Mouse (Mus musculus): Measurements from ENCODE around the gene Kcng1. TPM values are rescaled to one million over a fixed set of nuclear protein-coding genes. Genes with fewer than 3 reads are reported as not detected.
A peak's percentile ranks its signal among the peaks of the same experiment; 100 is the strongest.

The Kcng1 gene
- polyA plus RNA-seq, 1 experiment from 2014 or later: 8.4 TPM

DNA sequence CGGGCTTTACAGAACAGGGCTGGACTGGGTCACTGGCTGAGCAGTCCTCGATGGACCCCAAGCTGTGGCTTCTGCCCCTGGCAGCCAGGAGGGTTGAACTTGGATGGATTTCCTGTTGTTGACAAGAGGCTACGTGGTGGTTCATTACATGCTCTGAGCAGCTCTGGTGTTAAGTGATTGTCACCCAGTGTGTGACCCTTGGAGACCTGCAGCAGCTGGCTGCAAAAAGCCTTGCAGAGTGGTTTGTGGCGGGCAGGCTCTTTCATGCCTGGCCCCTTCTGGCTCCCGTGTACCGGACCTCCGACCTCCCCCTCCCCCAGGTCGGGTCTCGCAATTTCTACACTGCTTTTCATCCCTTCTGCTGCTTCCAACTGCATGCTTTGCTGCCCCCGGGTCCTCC, 10.5 kb upstream of the Kcng1 start:
- Histone ChIP-seq H3K27ac (no peak overlapping the region), H3K4me3 (replicated peaks) (no peak overlapping the region), H3K36me3 (no peaks in the 10 kb centered on the region), H3K4me1 (replicated peaks) (peaks cover 8% of the 10 kb centered on the region; the same call in 1 of the 2 replicates), H3K9me3 (no peaks in the 10 kb centered on the region; the same call in 1 of the 2 replicates), H3K27me3 (replicated peaks) (no peaks in the 10 kb centered on the region), H3K4me2 (replicated peaks) (peak overlapping the region; percentile 14; the same call in 1 of the 2 replicates), H3K9ac (no peak overlapping the region)
- WGBS: 17% methylated on average over 10 of the region's 10 CpGs
- ATAC-seq: no peak

GRCm38 (mm10) chr2:168289851-168290250, 8.3 kb upstream of the Kcng1 start:
- no peak overlapping the region for H3K9ac ChIP-seq
- H3K4me1 ChIP-seq (replicated peaks): peaks cover 12% of the 10 kb centered on the region
- H3K9me3 ChIP-seq: no peaks in the 10 kb centered on the region; the same call in 1 of the 2 replicates
- no peak overlapping the region for H3K4me2 ChIP-seq (replicated peaks)
- 68% methylated on average over 2 of the region's 2 CpGs for WGBS
- no peak for ATAC-seq
- no peak overlapping the region for H3K27ac ChIP-seq
- H3K36me3 ChIP-seq: no peaks in the 10 kb centered on the region
- H3K4me3 ChIP-seq (replicated peaks): no peak overlapping the region
- H3K27me3 ChIP-seq (replicated peaks): no peaks in the 10 kb centered on the region

DNA sequence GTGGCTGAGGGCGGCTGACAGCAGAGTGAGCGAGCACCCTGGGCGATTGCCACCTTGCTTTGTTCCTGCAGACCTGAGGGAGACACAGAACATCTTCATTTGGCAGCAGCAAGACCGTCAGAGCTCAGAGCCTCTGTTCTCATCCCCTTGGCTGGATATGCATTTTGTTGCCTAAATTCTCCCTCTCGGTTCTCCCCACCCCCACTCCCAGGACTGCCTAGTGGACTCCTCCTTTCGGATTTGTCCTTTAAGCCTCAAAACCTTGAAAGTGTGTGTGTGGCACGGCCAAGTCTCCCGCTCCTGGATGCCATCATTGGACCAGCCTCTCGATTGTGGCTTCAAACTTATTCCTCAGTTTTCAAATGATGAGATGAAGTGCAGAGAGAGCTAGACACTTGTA, 7.5 kb upstream of the Kcng1 start:
- Histone ChIP-seq H3K27me3 (replicated peaks) (no peaks in the 10 kb centered on the region), H3K4me3 (replicated peaks) (no peak overlapping the region), H3K4me1 (replicated peaks) (peaks cover 12% of the 10 kb centered on the region), H3K36me3 (no peaks in the 10 kb centered on the region), H3K27ac (no peak overlapping the region), H3K4me2 (replicated peaks) (peak overlapping the region; percentile 28; the same call in 1 of the 2 replicates), H3K9me3 (no peaks in the 10 kb centered on the region; the same call in 1 of the 2 replicates), H3K9ac (no peak overlapping the region)
- ATAC-seq: no peak
- WGBS: 49% methylated on average over 9 of the region's 9 CpGs

- Histone ChIP-seq H3K9ac (no peak overlapping the region), H3K9me3 (no peaks in the 10 kb centered on the region; the same call in 1 of the 2 replicates), H3K4me2 (replicated peaks) (no peak overlapping the region), H3K36me3 (no peaks in the 10 kb centered on the region), H3K4me3 (replicated peaks) (no peak overlapping the region), H3K27me3 (replicated peaks) (peaks cover 8% of the 10 kb centered on the region; the same call in 1 of the 2 replicates), H3K4me1 (replicated peaks) (peaks cover 6% of the 10 kb centered on the region), H3K27ac (no peak overlapping the region)
- peak; percentile 61 for ATAC-seq
- 22% methylated on average over 3 of the region's 3 CpGs for WGBS
These were observed 5.5 kb upstream of the Kcng1 start for GRCm38 (mm10) chr2:168286987-168287386.

DNA sequence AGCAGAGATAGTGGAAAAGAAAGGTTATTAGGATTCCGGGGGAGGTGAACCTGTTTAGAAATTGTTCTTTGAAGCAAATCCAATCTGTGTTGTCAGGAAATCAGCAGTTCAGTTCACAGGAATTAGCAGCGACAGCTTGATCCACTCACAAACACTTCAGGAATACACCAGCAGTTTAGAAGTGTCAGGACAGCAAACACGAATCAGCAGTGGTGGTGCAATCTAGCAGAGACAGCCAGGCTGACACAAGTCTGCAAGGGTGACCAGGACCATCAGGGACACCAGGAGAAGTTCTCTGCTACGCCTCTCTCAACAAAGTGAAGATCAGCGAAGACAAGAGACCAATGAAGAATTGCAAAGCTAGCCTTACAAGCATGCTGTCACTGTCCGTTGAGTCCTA, 3.6 kb upstream of the Kcng1 start:
- no peak overlapping the region for H3K27ac ChIP-seq
- ATAC-seq: no peak
- no peak overlapping the region for H3K4me3 ChIP-seq (replicated peaks)
- WGBS: 81% methylated on average over 6 of the region's 6 CpGs
- H3K4me2 ChIP-seq (replicated peaks): no peak overlapping the region
- peaks cover 15% of the 10 kb centered on the region for H3K4me1 ChIP-seq (replicated peaks)
- H3K9ac ChIP-seq: no peak overlapping the region
- no peaks in the 10 kb centered on the region for H3K9me3 ChIP-seq
- H3K36me3 ChIP-seq: no peaks in the 10 kb centered on the region
- H3K27me3 ChIP-seq (replicated peaks): peaks cover 25% of the 10 kb centered on the region

DNA sequence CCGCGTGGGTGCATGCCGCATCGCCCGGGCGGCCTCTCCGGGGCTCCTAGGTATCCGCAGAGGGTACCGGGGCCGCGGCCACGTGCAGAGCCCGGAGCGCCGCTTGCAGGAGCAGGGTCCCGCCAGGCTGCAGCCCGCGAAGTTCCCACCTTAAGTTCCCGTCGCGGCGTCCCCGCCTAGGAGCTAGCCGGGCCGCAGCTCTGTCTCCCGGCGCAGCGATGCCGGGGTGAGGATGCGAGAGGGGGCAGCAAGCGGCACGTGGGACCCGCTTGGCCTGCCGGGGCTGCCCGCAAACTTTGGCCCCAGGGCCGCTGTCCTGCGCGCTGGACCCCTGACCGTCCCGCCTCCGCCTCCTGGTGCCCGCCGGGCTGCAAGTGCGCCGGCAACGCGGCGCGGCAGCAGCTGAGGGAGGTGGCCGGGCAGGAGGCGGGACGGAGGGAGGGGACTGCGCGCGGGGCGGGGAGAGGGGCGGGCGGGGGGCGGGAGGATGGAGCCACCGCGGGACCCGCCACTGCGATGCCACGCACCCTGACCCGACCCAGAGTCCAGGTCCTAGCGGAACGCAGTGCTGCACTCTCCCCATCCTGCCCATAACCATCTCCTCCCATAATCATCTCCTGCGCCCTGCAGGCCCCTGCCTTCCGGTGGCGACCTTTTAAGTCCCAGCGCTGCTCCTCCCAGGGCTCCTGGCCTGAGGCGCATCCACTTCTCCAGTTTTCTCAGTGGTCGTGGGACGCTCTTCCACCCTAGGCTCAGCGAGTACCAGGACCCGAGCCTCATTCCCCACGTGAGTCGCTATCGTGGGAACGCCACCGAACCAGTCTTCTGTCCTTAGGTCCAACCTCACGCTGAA, 581 bp downstream of the Kcng1 start:
- H3K4me2 ChIP-seq (replicated peaks): peak overlapping the region; percentile 98
- no peaks in the 10 kb centered on the region for H3K9me3 ChIP-seq
- H3K4me1 ChIP-seq (replicated peaks): peaks cover 14% of the 10 kb centered on the region
- peak overlapping the region; percentile 59 for H3K4me3 ChIP-seq (replicated peaks)
- 1% methylated on average over 80 of the region's 82 CpGs for WGBS
- peak; percentile 86 for ATAC-seq
- H3K36me3 ChIP-seq: no peaks in the 10 kb centered on the region
- peak overlapping the region; percentile 50 for H3K9ac ChIP-seq
- peaks cover 51% of the 10 kb centered on the region for H3K27me3 ChIP-seq (replicated peaks)
- H3K27ac ChIP-seq: no peak overlapping the region

- Histone ChIP-seq H3K27me3 (replicated peaks) (peaks cover 24% of the 10 kb centered on the region), H3K4me1 (replicated peaks) (0 out of 2 replicates have a peak, but pooled peaks cover 9% of the 10 kb centered on the region), H3K4me3 (replicated peaks) (no peak overlapping the region), H3K36me3 (no peaks in the 10 kb centered on the region), H3K27ac (no peak overlapping the region), H3K4me2 (replicated peaks) (no peak overlapping the region), H3K9ac (no peak overlapping the region), H3K9me3 (no peaks in the 10 kb centered on the region)
- 10% methylated on average over 11 of the region's 11 CpGs for WGBS
- ATAC-seq: no peak
These were observed 7.1 kb downstream of the Kcng1 start for GRCm38 (mm10) chr2:168274374-168274935.

DNA sequence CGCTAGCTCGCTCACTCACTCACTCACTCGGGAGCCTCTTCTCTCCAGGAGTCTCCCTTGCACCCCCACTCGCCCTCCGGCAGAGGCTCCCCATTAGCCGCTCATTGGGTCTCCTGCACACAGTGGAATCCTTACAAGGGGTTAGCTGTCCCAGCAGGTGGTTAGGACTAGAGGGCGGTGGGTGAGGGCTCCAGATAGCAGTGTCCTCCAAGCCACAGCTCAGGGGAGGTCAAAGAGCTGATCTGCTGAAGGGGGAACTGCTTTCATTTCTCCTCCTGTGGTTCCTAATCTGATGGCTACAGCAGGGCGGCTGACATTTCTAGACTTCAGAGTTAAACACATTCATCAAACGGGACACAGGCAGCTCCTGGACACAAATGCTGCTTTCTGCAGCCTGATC, 8.1 kb downstream of the Kcng1 start:
- Histone ChIP-seq H3K4me2 (replicated peaks) (peak overlapping the region; percentile 15; the same call in 1 of the 2 replicates), H3K27me3 (replicated peaks) (peaks cover 16% of the 10 kb centered on the region), H3K36me3 (no peaks in the 10 kb centered on the region), H3K9me3 (no peaks in the 10 kb centered on the region), H3K9ac (no peak overlapping the region), H3K27ac (no peak overlapping the region), H3K4me1 (replicated peaks) (0 out of 2 replicates have a peak, but pooled peaks cover 9% of the 10 kb centered on the region), H3K4me3 (replicated peaks) (no peak overlapping the region)
- ATAC-seq: no peak
- 40% methylated on average over 9 of the region's 9 CpGs for WGBS

DNA sequence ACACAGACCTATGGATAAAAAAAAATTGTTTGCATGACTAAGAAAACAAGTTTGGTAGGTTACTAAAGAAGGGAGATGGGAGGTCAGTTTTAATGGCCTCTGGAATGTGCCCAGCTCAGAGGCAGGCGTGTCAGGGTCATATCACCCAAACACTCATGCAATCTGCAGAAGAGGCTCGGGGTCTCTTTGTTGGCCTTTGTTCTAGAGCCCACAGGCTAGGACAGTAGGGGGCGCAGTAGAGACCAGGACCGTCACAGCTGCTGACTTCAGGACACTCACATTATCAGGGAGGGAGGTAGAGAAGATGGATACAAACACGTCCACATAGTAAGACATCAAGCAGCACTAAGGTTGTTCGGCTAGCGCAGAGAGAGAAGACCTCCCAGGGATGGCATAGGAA, 13.5 kb downstream of the Kcng1 start:
- Histone ChIP-seq H3K27ac (no peak overlapping the region), H3K4me2 (replicated peaks) (peak overlapping the region; percentile 40), H3K4me1 (replicated peaks) (no peaks in the 10 kb centered on the region), H3K9ac (no peak overlapping the region), H3K9me3 (no peaks in the 10 kb centered on the region), H3K4me3 (replicated peaks) (no peak overlapping the region), H3K36me3 (no peaks in the 10 kb centered on the region), H3K27me3 (replicated peaks) (peaks cover under 1% of the 10 kb centered on the region; the same call in 1 of the 2 replicates)
- WGBS: 36% methylated on average over 7 of the region's 7 CpGs
- no peak for ATAC-seq

DNA sequence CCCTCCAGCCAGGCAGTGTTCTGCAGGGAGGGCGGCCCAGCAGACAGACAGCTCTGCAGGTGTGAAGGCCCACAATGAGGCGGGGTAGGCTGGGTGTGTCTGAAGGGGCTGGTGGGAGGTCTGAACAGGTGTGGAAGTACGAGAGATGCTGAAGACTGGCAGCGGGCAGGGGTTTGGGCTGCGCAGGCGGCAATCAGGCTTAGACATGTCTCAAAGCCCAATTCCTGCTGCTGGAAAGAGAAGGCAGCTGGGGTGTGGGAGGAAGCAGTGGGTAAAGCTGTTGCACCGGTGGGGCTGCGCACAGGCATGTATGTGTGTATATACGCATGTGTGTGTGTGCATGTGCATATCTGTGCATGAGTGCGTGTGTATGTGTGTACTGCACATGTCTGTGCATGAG, 20.6 kb downstream of the Kcng1 start:
- H3K27ac ChIP-seq: no peak overlapping the region
- WGBS: 88% methylated on average over 10 of the region's 10 CpGs
- ATAC-seq: no peak
- H3K4me3 ChIP-seq (replicated peaks): no peak overlapping the region
- H3K9ac ChIP-seq: no peak overlapping the region
- H3K4me1 ChIP-seq (replicated peaks): peaks cover 7% of the 10 kb centered on the region; the same call in 1 of the 2 replicates
- no peaks in the 10 kb centered on the region for H3K9me3 ChIP-seq
- no peaks in the 10 kb centered on the region for H3K36me3 ChIP-seq
- no peak overlapping the region for H3K4me2 ChIP-seq (replicated peaks)
- peaks cover 6% of the 10 kb centered on the region; the same call in 1 of the 2 replicates for H3K27me3 ChIP-seq (replicated peaks)

DNA sequence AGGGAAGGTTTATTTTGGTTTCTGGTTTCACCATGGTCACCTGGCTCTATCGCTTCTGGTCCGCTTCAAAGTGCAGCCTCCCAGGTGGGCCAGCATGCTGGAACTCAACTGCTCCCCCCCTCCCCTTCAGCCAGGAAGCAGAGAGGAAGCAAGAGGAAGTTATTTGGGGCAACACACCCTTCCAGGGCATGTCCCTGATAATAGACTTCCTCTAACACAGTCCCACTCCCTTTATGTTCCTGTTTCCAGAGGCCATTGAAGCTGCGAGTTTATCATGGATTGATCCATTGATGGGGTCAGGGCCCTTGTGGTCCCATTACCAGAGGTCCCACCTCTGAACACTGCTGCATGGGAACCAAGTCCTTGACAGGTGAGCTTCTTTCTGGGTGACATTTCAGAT, 21.4 kb downstream of the Kcng1 start:
- ATAC-seq: no peak
- Histone ChIP-seq H3K4me3 (replicated peaks) (no peak overlapping the region), H3K36me3 (no peaks in the 10 kb centered on the region), H3K9ac (no peak overlapping the region), H3K27ac (no peak overlapping the region), H3K9me3 (no peaks in the 10 kb centered on the region), H3K4me2 (replicated peaks) (no peak overlapping the region), H3K27me3 (replicated peaks) (peaks cover 6% of the 10 kb centered on the region; the same call in 1 of the 2 replicates), H3K4me1 (replicated peaks) (peaks cover 7% of the 10 kb centered on the region; the same call in 1 of the 2 replicates)
- WGBS: 78% methylated on average over 3 of the region's 3 CpGs

DNA sequence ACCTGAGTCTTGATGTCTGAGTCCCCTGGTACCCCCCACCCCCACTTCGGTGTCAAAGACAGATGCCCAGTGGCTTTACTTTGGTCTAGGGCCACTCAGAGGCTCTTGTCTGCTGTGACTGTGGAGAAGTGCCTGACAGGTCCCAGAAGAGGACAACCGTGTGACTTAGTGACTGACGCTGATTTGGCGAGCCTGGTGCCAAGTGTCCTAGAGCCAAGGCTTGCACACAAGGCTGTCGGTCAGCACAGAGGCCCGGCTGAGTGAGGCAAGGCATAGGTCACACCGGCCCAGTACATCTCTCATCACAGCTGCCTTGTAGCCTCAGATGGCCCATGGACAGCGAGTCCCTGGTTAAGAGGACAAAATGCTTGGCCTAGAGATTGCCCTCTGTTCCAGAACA, 22.5 kb downstream of the Kcng1 start:
- peaks cover 7% of the 10 kb centered on the region; the same call in 1 of the 2 replicates for H3K4me1 ChIP-seq (replicated peaks)
- H3K4me2 ChIP-seq (replicated peaks): no peak overlapping the region
- H3K9me3 ChIP-seq: no peaks in the 10 kb centered on the region
- H3K27ac ChIP-seq: no peak overlapping the region
- H3K27me3 ChIP-seq (replicated peaks): peaks cover 6% of the 10 kb centered on the region; the same call in 1 of the 2 replicates
- H3K36me3 ChIP-seq: no peaks in the 10 kb centered on the region
- no peak for ATAC-seq
- WGBS: 92% methylated on average over 8 of the region's 8 CpGs
- no peak overlapping the region for H3K4me3 ChIP-seq (replicated peaks)
- H3K9ac ChIP-seq: no peak overlapping the region

Measured in intestine, embryonic 15.5 days (tissue).